Mouse (Mus musculus) midbrain, postnatal 0 days (tissue): ENCODE data around the gene A230050P20Rik. TPM values are rescaled to one million over a fixed set of nuclear protein-coding genes. Genes with fewer than 3 reads are reported as not detected.
A peak's percentile ranks its signal among the peaks of the same experiment; 100 is the strongest.

ENCODE experiments used
- ATAC-seq: fragments of 200-750 bp; cut with Nextera tagmentation; 2 replicates; pipeline ENCODE4 v1.8.0; 2017; ENCODE audit warnings: moderate number of reproducible peaks, mild to moderate bottlenecking, moderate TSS enrichment, moderate library complexity; ENCODE audit not compliant: low FRiP score
- DNase-seq: peaks from one replicate; pipeline ENCODE4 v3.0.0-alpha.2; 2015; ENCODE audit warnings: low spot score
- H3K27ac ChIP-seq: fragments of 300-500 bp; sonication (generic); 2 replicates; pipeline ENCODE4 v1.5.1; 2014; ENCODE audit warnings: low read depth, mild to moderate bottlenecking, low read length, mixed read lengths
- H3K27me3 ChIP-seq: fragments of 300-500 bp; sonication (generic); 2 replicates; pipeline ENCODE4 v1.6.1; 2014; ENCODE audit warnings: low read length, control low read depth, mixed read lengths; ENCODE audit not compliant: insufficient read depth
- H3K36me3 ChIP-seq: fragments of 300-500 bp; sonication (generic); 2 replicates; pipeline ENCODE4 v1.6.1; 2014; ENCODE audit warnings: low read length, control low read depth, mixed read lengths; ENCODE audit not compliant: insufficient read depth
- H3K4me1 ChIP-seq: fragments of 300-500 bp; sonication (generic); 2 replicates; pipeline ENCODE4 v1.6.1; 2014; ENCODE audit warnings: mild to moderate bottlenecking, control low read depth, antibody characterized with exemption, low read length, mixed read lengths; ENCODE audit not compliant: insufficient read depth
- H3K4me2 ChIP-seq: fragments of 300-500 bp; sonication (generic); 2 replicates; pipeline ENCODE4 v1.6.1; 2014; ENCODE audit warnings: low read depth, mild to moderate bottlenecking, low read length, mixed read lengths; ENCODE audit not compliant: poor library complexity, severe bottlenecking
- H3K4me3 ChIP-seq: fragments of 300-500 bp; sonication (generic); 2 replicates; pipeline ENCODE4 v1.5.1; 2014; ENCODE audit warnings: low read depth, mild to moderate bottlenecking, low read length, moderate library complexity
- H3K9ac ChIP-seq: fragments of 300-500 bp; sonication (generic); replicated peaks from 2 replicates; pipeline ENCODE4 v1.6.1; 2014; ENCODE audit warnings: mild to moderate bottlenecking, low read length, moderate library complexity, mixed read lengths; ENCODE audit not compliant: poor library complexity, severe bottlenecking
- H3K9me3 ChIP-seq: fragments of 300-500 bp; sonication (generic); 2 replicates; pipeline ENCODE4 v1.6.1; 2016; ENCODE audit warnings: low read length, control low read depth
- CTCF ChIP-seq: IDR thresholded peaks from 2 replicates; pipeline ENCODE4 v1.5.1; 2016; ENCODE audit warnings: antibody characterized with exemption, mild to moderate bottlenecking
- WGBS: fragments of 180-500 bp; shearing (Covaris S2); extraction: QIAGEN DNeasy Blood & Tissue Kit; methylation state at CpG from one replicate; pipeline ENCODE4 v1.1.7; 2014; 5-methylcytosine and 5-hydroxymethylcytosine counted together
- microRNA-seq: library from miRNA; unstranded; fragments of <30 nt; microRNA quantifications from one replicate; pipeline ENCODE4, GENCODE M21; 2016; ENCODE audit warnings: borderline number of aligned reads
- polyA plus RNA-seq: library from polyadenylated mRNA; unstranded; fragments of >200 nt; fragmentation: Nextera tagmentation; extraction: Ambion mirVana; gene quantifications from 2 replicates; pipeline ENCODE4 v1.2.1, GENCODE M21; 2015
- total RNA-seq: library from RNA; depleted of rRNA; stranded (reverse); fragments of >200 nt; gene quantifications from 2 replicates; pipeline ENCODE4 v1.2.3, GENCODE M21; 2014; rRNA removed

The A230050P20Rik gene
- total and polyA plus RNA-seq, 2 experiments from 2014 or later, result 28.5 to 30.6 TPM

DNA sequence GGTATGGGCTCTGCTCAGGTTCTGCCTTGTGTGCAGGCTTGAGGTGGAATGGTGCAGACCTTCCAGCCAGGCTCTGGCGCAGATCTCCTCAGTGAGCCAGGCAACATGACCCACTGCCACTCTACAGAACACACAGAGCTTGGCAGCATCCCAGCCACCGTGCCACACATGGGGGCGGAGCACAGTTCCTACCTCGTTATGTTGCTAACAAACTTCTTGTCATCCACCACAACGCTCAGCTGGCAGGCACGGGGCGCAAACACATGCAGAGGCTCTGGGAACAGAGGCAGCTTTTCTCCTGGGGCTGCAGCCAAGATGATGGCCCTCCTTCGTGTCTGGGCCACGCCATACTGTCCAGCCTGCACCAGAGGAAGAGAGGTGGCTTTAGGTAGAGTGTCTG lies 41.5 kb downstream of the A230050P20Rik start:
- TF ChIP-seq CTCF, result no peak
- no peak overlapping the region for H3K9ac ChIP-seq
- no peaks in the 10 kb centered on the region for H3K27me3 ChIP-seq
- WGBS, result 95% methylated on average over 9 of the region's 9 CpGs
- H3K36me3 ChIP-seq, result peaks cover 97% of the 10 kb centered on the region
- no peaks in the 10 kb centered on the region for H3K9me3 ChIP-seq
- no peak overlapping the region for H3K27ac ChIP-seq
- no peak overlapping the region for H3K4me2 ChIP-seq
- ATAC-seq (no peak), DNase-seq (no peak)
- H3K4me3 ChIP-seq, result no peak overlapping the region
- no peaks in the 10 kb centered on the region for H3K4me1 ChIP-seq

- Histone ChIP-seq H3K9me3 (no peaks in the 10 kb centered on the region), H3K9ac (no peak overlapping the region), H3K4me2 (no peak overlapping the region), H3K4me3 (no peak overlapping the region), H3K4me1 (no peaks in the 10 kb centered on the region), H3K27ac (no peak overlapping the region), H3K36me3 (peaks cover 97% of the 10 kb centered on the region), H3K27me3 (no peaks in the 10 kb centered on the region)
- peak; percentile 39; the same call in 1 of the 2 replicates for TF ChIP-seq CTCF
- ATAC-seq (no peak), DNase-seq (no peak)
- WGBS, result 94% methylated on average over 4 of the region's 4 CpGs
Observed at GRCm38 (mm10) chr9:20916160-20916559, 47.7 kb downstream of the A230050P20Rik start.

DNA sequence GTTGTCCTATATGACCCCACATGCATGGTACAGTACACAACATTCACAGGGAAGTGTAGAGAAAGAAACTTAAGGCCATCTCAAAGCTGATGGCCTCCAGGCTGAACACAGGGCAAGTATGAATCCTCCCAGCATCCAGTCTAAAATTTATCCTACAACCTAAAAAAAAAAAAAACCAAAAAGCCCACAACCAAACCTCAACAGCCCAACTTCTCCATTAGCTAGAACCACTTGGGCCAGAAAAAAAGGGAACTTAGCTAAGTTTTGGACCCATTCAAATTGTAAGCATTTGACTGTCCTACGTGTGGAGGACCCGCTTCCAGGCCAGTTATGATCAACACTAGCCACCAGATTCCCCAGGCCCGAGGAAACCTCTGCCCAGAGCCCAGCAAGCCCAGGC lies 54.8 kb downstream of the A230050P20Rik start:
- Histone ChIP-seq H3K27ac (no peak overlapping the region), H3K4me3 (no peak overlapping the region), H3K4me2 (no peak overlapping the region), H3K27me3 (no peaks in the 10 kb centered on the region), H3K9ac (no peak overlapping the region), H3K4me1 (no peaks in the 10 kb centered on the region), H3K36me3 (peaks cover 94% of the 10 kb centered on the region), H3K9me3 (no peaks in the 10 kb centered on the region)
- 89% methylated on average over 3 of the region's 3 CpGs for WGBS
- DNase-seq (no peak), ATAC-seq (no peak)
- no peak for TF ChIP-seq CTCF

Small RNA genes within 50 kb of the gene (microRNA-seq; reads per million reads assigned to microRNA genes)
- gene Mir7081, result not detected

Other genes with a start within 250 kb of the A230050P20Rik start
- 213 and 253 TPM in 2 replicates for gene Ubl5, start 225.8 kb upstream of the A230050P20Rik start, total RNA-seq
- 498 and 531 TPM in 2 replicates for gene Ubl5, start 225.8 kb upstream of the A230050P20Rik start, polyA plus RNA-seq
- gene Fbxl12, start 223.9 kb upstream of the A230050P20Rik start, total RNA-seq, result 17.6 and 25.3 TPM in 2 replicates
- gene Fbxl12, start 223.9 kb upstream of the A230050P20Rik start, polyA plus RNA-seq, result 12.9 and 13.6 TPM in 2 replicates
- gene Pin1, start 216.5 kb upstream of the A230050P20Rik start, total RNA-seq, result 31.9 and 32.0 TPM in 2 replicates
- 60.3 and 67.1 TPM in 2 replicates for gene Pin1, start 216.5 kb upstream of the A230050P20Rik start, polyA plus RNA-seq
- gene Olfm2, start 122.3 kb upstream of the A230050P20Rik start, total RNA-seq, result 301 and 342 TPM in 2 replicates
- 245 and 273 TPM in 2 replicates for gene Olfm2, start 122.3 kb upstream of the A230050P20Rik start, polyA plus RNA-seq
- gene Col5a3, start 53.6 kb upstream of the A230050P20Rik start, total RNA-seq, result 3.0 and 3.4 TPM in 2 replicates
- gene Col5a3, start 53.6 kb upstream of the A230050P20Rik start, polyA plus RNA-seq, result 0.74 and 0.83 TPM in 2 replicates
- gene Rdh8, start 50.1 kb upstream of the A230050P20Rik start, total RNA-seq, result not detected in 2 replicates
- gene Rdh8, start 50.1 kb upstream of the A230050P20Rik start, polyA plus RNA-seq, result not detected in 2 replicates
- gene Angptl6, start 11.1 kb downstream of the A230050P20Rik start, total RNA-seq, result 10.0 and 12.4 TPM in 2 replicates
- 13.4 and 17.0 TPM in 2 replicates for gene Angptl6, start 11.1 kb downstream of the A230050P20Rik start, polyA plus RNA-seq
- 42.0 and 52.6 TPM in 2 replicates for gene Ppan, start 19.5 kb downstream of the A230050P20Rik start, total RNA-seq
- 37.9 and 39.9 TPM in 2 replicates for gene Ppan, start 19.5 kb downstream of the A230050P20Rik start, polyA plus RNA-seq
- 95.7 and 102 TPM in 2 replicates for gene Eif3g, start 30.0 kb downstream of the A230050P20Rik start, total RNA-seq
- 227 and 232 TPM in 2 replicates for gene Eif3g, start 30.0 kb downstream of the A230050P20Rik start, polyA plus RNA-seq
- 94.6 and 97.7 TPM in 2 replicates for gene Dnmt1, start 91.2 kb downstream of the A230050P20Rik start, total RNA-seq
- 40.8 and 42.1 TPM in 2 replicates for gene Dnmt1, start 91.2 kb downstream of the A230050P20Rik start, polyA plus RNA-seq
- 4.7 and 7.3 TPM in 2 replicates for gene S1pr2, start 108.1 kb downstream of the A230050P20Rik start, total RNA-seq
- gene S1pr2, start 108.1 kb downstream of the A230050P20Rik start, polyA plus RNA-seq, result 5.5 and 7.2 TPM in 2 replicates
- gene Mrpl4, start 134.1 kb downstream of the A230050P20Rik start, total RNA-seq, result 62.9 and 80.9 TPM in 2 replicates
- 105 TPM in 2 replicates for gene Mrpl4, start 134.1 kb downstream of the A230050P20Rik start, polyA plus RNA-seq
- 4.5 and 5.2 TPM in 2 replicates for gene Icam1, start 147.3 kb downstream of the A230050P20Rik start, total RNA-seq
- gene Icam1, start 147.3 kb downstream of the A230050P20Rik start, polyA plus RNA-seq, result 3.4 and 3.6 TPM in 2 replicates
- not detected in 2 replicates for gene Icam4, start 160.7 kb downstream of the A230050P20Rik start, total RNA-seq
- gene Icam4, start 160.7 kb downstream of the A230050P20Rik start, polyA plus RNA-seq, result 0.30 TPM in 1 of 2 replicates, not detected in the other
- gene Icam5, start 163.4 kb downstream of the A230050P20Rik start, total RNA-seq, result 6.3 and 7.7 TPM in 2 replicates
- gene Icam5, start 163.4 kb downstream of the A230050P20Rik start, polyA plus RNA-seq, result 4.1 and 4.2 TPM in 2 replicates
- 10.7 TPM in 1 of 2 replicates, not detected in the other for gene Zglp1, start 198.5 kb downstream of the A230050P20Rik start, total RNA-seq
- gene Zglp1, start 198.5 kb downstream of the A230050P20Rik start, polyA plus RNA-seq, result 0.20 TPM in 1 of 2 replicates, not detected in the other
- 2.4 and 2.7 TPM in 2 replicates for gene Gm49373, start 204.5 kb downstream of the A230050P20Rik start, total RNA-seq
- gene Gm49373, start 204.5 kb downstream of the A230050P20Rik start, polyA plus RNA-seq, result 0.90 and 0.94 TPM in 2 replicates
- gene Fdx1l, start 205.0 kb downstream of the A230050P20Rik start, total RNA-seq, result 67.3 and 81.3 TPM in 2 replicates
- 86.5 and 95.3 TPM in 2 replicates for gene Fdx1l, start 205.0 kb downstream of the A230050P20Rik start, polyA plus RNA-seq
- gene Gm38431, start 223.4 kb downstream of the A230050P20Rik start, total RNA-seq, result 2.1 and 5.8 TPM in 2 replicates
- gene Gm38431, start 223.4 kb downstream of the A230050P20Rik start, polyA plus RNA-seq, result 0.38 and 0.48 TPM in 2 replicates
- gene Raver1, start 223.4 kb downstream of the A230050P20Rik start, total RNA-seq, result 38.7 and 41.0 TPM in 2 replicates
- gene Raver1, start 223.4 kb downstream of the A230050P20Rik start, polyA plus RNA-seq, result 20.2 and 20.7 TPM in 2 replicates